Mouse (Mus musculus): Measurements from ENCODE around the gene Wbp1l. TPM values are rescaled to one million over a fixed set of nuclear protein-coding genes. Genes with fewer than 3 reads are reported as not detected.
A peak's percentile ranks its signal among the peaks of the same experiment; 100 is the strongest.

The Wbp1l gene
- polyA plus RNA-seq, 1 experiment from 2014 or later = 51.6 TPM

GRCm38 (mm10) chr19:46635766-46636165 is 36.9 kb downstream of the Wbp1l start:
- Histone ChIP-seq H3K27ac (peak overlapping the region; percentile 67), H3K4me2 (no peak overlapping the region), H3K36me3 (peaks cover 15% of the 10 kb centered on the region; the same call in 1 of the 2 replicates), H3K9me3 (replicated peaks) (no peaks in the 10 kb centered on the region), H3K27me3 (no peaks in the 10 kb centered on the region), H3K9ac (no peak overlapping the region), H3K4me3 (no peak overlapping the region), H3K4me1 (replicated peaks) (peaks cover 81% of the 10 kb centered on the region)
- no peak for ATAC-seq (replicated peaks; ENCODE audit: insufficient number of reproducible peaks, insufficient read depth, low FRiP score, low read depth)
- 23% methylated on average over 9 of the region's 9 CpGs for WGBS

- Histone ChIP-seq H3K4me2 (no peak overlapping the region), H3K9ac (no peak overlapping the region), H3K27ac (no peak overlapping the region), H3K4me3 (no peak overlapping the region), H3K27me3 (no peaks in the 10 kb centered on the region), H3K9me3 (replicated peaks) (no peaks in the 10 kb centered on the region), H3K36me3 (peaks cover 12% of the 10 kb centered on the region; the same call in 1 of the 2 replicates), H3K4me1 (replicated peaks) (peaks cover 85% of the 10 kb centered on the region)
- WGBS = 65% methylated on average over 6 of the region's 6 CpGs
- ATAC-seq (replicated peaks; ENCODE audit: insufficient number of reproducible peaks, insufficient read depth, low FRiP score, low read depth) = no peak
These were observed 38.7 kb downstream of the Wbp1l start for GRCm38 (mm10) chr19:46637598-46637997.

GRCm38 (mm10) chr19:46639053-46639452 is 40.2 kb downstream of the Wbp1l start:
- no peak overlapping the region for H3K4me3 ChIP-seq
- no peak for ATAC-seq (replicated peaks; ENCODE audit: insufficient number of reproducible peaks, insufficient read depth, low FRiP score, low read depth)
- peaks cover 88% of the 10 kb centered on the region for H3K4me1 ChIP-seq (replicated peaks)
- peak overlapping the region; percentile 31 for H3K27ac ChIP-seq
- peaks cover 12% of the 10 kb centered on the region; the same call in 1 of the 2 replicates for H3K36me3 ChIP-seq
- no peaks in the 10 kb centered on the region for H3K27me3 ChIP-seq
- H3K9ac ChIP-seq = no peak overlapping the region
- H3K4me2 ChIP-seq = no peak overlapping the region
- no peaks in the 10 kb centered on the region for H3K9me3 ChIP-seq (replicated peaks)

- H3K4me2 ChIP-seq = no peak overlapping the region
- H3K9ac ChIP-seq = no peak overlapping the region
- no peak overlapping the region for H3K4me3 ChIP-seq
- 80% methylated on average over 14 of the region's 14 CpGs for WGBS
- H3K27ac ChIP-seq = peak overlapping the region; percentile 31
- no peaks in the 10 kb centered on the region for H3K27me3 ChIP-seq
- H3K4me1 ChIP-seq (replicated peaks) = peaks cover 89% of the 10 kb centered on the region
- peaks cover 12% of the 10 kb centered on the region; the same call in 1 of the 2 replicates for H3K36me3 ChIP-seq
- H3K9me3 ChIP-seq (replicated peaks) = no peaks in the 10 kb centered on the region
- ATAC-seq (replicated peaks; ENCODE audit: insufficient number of reproducible peaks, insufficient read depth, low FRiP score, low read depth) = no peak
These were observed 40.6 kb downstream of the Wbp1l start for GRCm38 (mm10) chr19:46639496-46639895.

GRCm38 (mm10) chr19:46640780-46641179 is 41.9 kb downstream of the Wbp1l start:
- no peak overlapping the region for H3K4me2 ChIP-seq
- H3K4me1 ChIP-seq (replicated peaks) = peaks cover 94% of the 10 kb centered on the region
- H3K4me3 ChIP-seq = no peak overlapping the region
- H3K9ac ChIP-seq = 0 out of 2 replicates have a peak overlapping the region, but pooled peaks have one; percentile 46
- no peaks in the 10 kb centered on the region for H3K27me3 ChIP-seq
- peak overlapping the region; percentile 95 for H3K27ac ChIP-seq
- H3K9me3 ChIP-seq (replicated peaks) = no peaks in the 10 kb centered on the region
- peaks cover 12% of the 10 kb centered on the region; the same call in 1 of the 2 replicates for H3K36me3 ChIP-seq
- 87% methylated on average over 8 of the region's 8 CpGs for WGBS
- ATAC-seq (replicated peaks; ENCODE audit: insufficient number of reproducible peaks, insufficient read depth, low FRiP score, low read depth) = no peak

- Histone ChIP-seq H3K4me1 (replicated peaks) (peaks cover 94% of the 10 kb centered on the region), H3K4me3 (no peak overlapping the region), H3K4me2 (peak overlapping the region; percentile 38), H3K9me3 (replicated peaks) (no peaks in the 10 kb centered on the region), H3K9ac (peak overlapping the region; percentile 46), H3K36me3 (peaks cover 12% of the 10 kb centered on the region; the same call in 1 of the 2 replicates), H3K27me3 (no peaks in the 10 kb centered on the region), H3K27ac (peak overlapping the region; percentile 95)
- 30% methylated on average over 19 of the region's 19 CpGs for whole genome bisulfite sequencing
- ATAC-seq (replicated peaks; ENCODE audit: insufficient number of reproducible peaks, insufficient read depth, low FRiP score, low read depth) = peak; percentile 28
These were observed 42.7 kb downstream of the Wbp1l start for GRCm38 (mm10) chr19:46641420-46642085.

GRCm38 (mm10) chr19:46642136-46642753 is 43.4 kb downstream of the Wbp1l start:
- Histone ChIP-seq H3K9ac (peak overlapping the region; percentile 46), H3K27ac (peak overlapping the region; percentile 95), H3K4me2 (peak overlapping the region; percentile 38), H3K36me3 (peaks cover 11% of the 10 kb centered on the region; the same call in 1 of the 2 replicates), H3K27me3 (no peaks in the 10 kb centered on the region), H3K4me1 (replicated peaks) (peaks cover 95% of the 10 kb centered on the region), H3K9me3 (replicated peaks) (no peaks in the 10 kb centered on the region), H3K4me3 (no peak overlapping the region)
- 44% methylated on average over 22 of the region's 22 CpGs for WGBS
- no peak for ATAC-seq (replicated peaks; ENCODE audit: insufficient number of reproducible peaks, insufficient read depth, low FRiP score, low read depth)

- WGBS = 43% methylated on average over 5 of the region's 5 CpGs
- ATAC-seq (replicated peaks; ENCODE audit: insufficient number of reproducible peaks, insufficient read depth, low FRiP score, low read depth) = no peak
- H3K4me2 ChIP-seq = peak overlapping the region; percentile 23
These were observed 44.4 kb downstream of the Wbp1l start for GRCm38 (mm10) chr19:46643236-46643635.

GRCm38 (mm10) chr19:46644343-46644792 is 45.5 kb downstream of the Wbp1l start:
- H3K4me3 ChIP-seq = no peak overlapping the region; the same call in 1 of the 2 replicates
- peaks cover 81% of the 10 kb centered on the region for H3K4me1 ChIP-seq (replicated peaks)
- peak overlapping the region; percentile 95 for H3K27ac ChIP-seq
- no peak for ATAC-seq (replicated peaks; ENCODE audit: insufficient number of reproducible peaks, insufficient read depth, low FRiP score, low read depth)
- peak overlapping the region; percentile 39 for H3K9ac ChIP-seq
- H3K36me3 ChIP-seq = 0 out of 2 replicates have a peak, but pooled peaks cover 3% of the 10 kb centered on the region
- peak overlapping the region; percentile 44 for H3K4me2 ChIP-seq
- H3K9me3 ChIP-seq (replicated peaks) = no peaks in the 10 kb centered on the region
- H3K27me3 ChIP-seq = no peaks in the 10 kb centered on the region
- 51% methylated on average over 10 of the region's 10 CpGs for WGBS

More at GRCm38 (mm10) chr19:46643236-46643635, 44.4 kb downstream of the Wbp1l start:
- Histone ChIP-seq H3K27me3 (no peaks in the 10 kb centered on the region), H3K27ac (peak overlapping the region; percentile 95), H3K9me3 (replicated peaks) (no peaks in the 10 kb centered on the region), H3K4me1 (replicated peaks) (peaks cover 90% of the 10 kb centered on the region), H3K4me3 (no peak overlapping the region), H3K9ac (no peak overlapping the region), H3K36me3 (peaks cover 3% of the 10 kb centered on the region; the same call in 1 of the 2 replicates)

- Histone ChIP-seq H3K9me3 (replicated peaks) (no peaks in the 10 kb centered on the region), H3K4me1 (replicated peaks) (peaks cover 75% of the 10 kb centered on the region), H3K4me3 (no peak overlapping the region; the same call in 1 of the 2 replicates), H3K36me3 (peaks cover under 1% of the 10 kb centered on the region; the same call in 1 of the 2 replicates), H3K9ac (peak overlapping the region; percentile 39), H3K4me2 (peak overlapping the region; percentile 44), H3K27ac (peak overlapping the region; percentile 95), H3K27me3 (no peaks in the 10 kb centered on the region)
- peak; percentile 65 for ATAC-seq (replicated peaks; ENCODE audit: insufficient number of reproducible peaks, insufficient read depth, low FRiP score, low read depth)
- 9% methylated on average over 12 of the region's 12 CpGs for WGBS
These were observed 46.1 kb downstream of the Wbp1l start for GRCm38 (mm10) chr19:46644793-46645602.

GRCm38 (mm10) chr19:46646041-46646481 is 47.2 kb downstream of the Wbp1l start:
- peaks cover 65% of the 10 kb centered on the region for H3K4me1 ChIP-seq (replicated peaks)
- H3K36me3 ChIP-seq = no peaks in the 10 kb centered on the region; the same call in 1 of the 2 replicates
- peak overlapping the region; percentile 95 for H3K27ac ChIP-seq
- H3K4me3 ChIP-seq = no peak overlapping the region
- H3K9me3 ChIP-seq (replicated peaks) = no peaks in the 10 kb centered on the region
- H3K9ac ChIP-seq = no peak overlapping the region
- ATAC-seq (replicated peaks; ENCODE audit: insufficient number of reproducible peaks, insufficient read depth, low FRiP score, low read depth) = no peak
- H3K4me2 ChIP-seq = no peak overlapping the region; the same call in 1 of the 2 replicates
- no peaks in the 10 kb centered on the region for H3K27me3 ChIP-seq
- 74% methylated on average over 12 of the region's 12 CpGs for WGBS

Measured in heart, embryonic 15.5 days (tissue).